Mouse (Mus musculus) hindbrain, embryonic 16.5 days (tissue): ENCODE measurements at regions not wholly inside any gene's neighbourhood (a gene's known extent, or its start where the extent isn't known, plus 50 kb on each side); places are given as distances from the start of the nearest gene placed in this dataset.

ENCODE experiments used
- ATAC-seq: fragments of 200-750 bp; cut with Nextera tagmentation; 2 replicates; pipeline ENCODE4 v1.8.0; 2017; ENCODE audit warnings: moderate TSS enrichment, moderate library complexity
- H3K27ac ChIP-seq: fragments of 300-500 bp; sonication (generic); 2 replicates; pipeline ENCODE4 v1.5.1; 2014; ENCODE audit warnings: low read depth, mild to moderate bottlenecking, control low read depth, low read length, moderate library complexity
- H3K27me3 ChIP-seq: fragments of 300-500 bp; sonication (generic); replicated peaks from 2 replicates; pipeline ENCODE4 v1.6.1; 2014; ENCODE audit warnings: low read length; ENCODE audit not compliant: control insufficient read depth, insufficient read depth
- H3K36me3 ChIP-seq: fragments of 300-500 bp; sonication (generic); 2 replicates; pipeline ENCODE4 v1.6.1; 2014; ENCODE audit warnings: mild to moderate bottlenecking, low read length, moderate library complexity, mixed read lengths; ENCODE audit not compliant: control insufficient read depth, insufficient read depth
- H3K4me1 ChIP-seq: fragments of 300-500 bp; sonication (generic); 2 replicates; pipeline ENCODE4 v1.6.1; 2014; ENCODE audit warnings: low read depth, low read length; ENCODE audit not compliant: control insufficient read depth, insufficient read depth
- H3K4me2 ChIP-seq: fragments of 300-500 bp; sonication (generic); 2 replicates; pipeline ENCODE4 v1.6.1; 2014; ENCODE audit warnings: mild to moderate bottlenecking, low read length, control low read depth, moderate library complexity
- H3K4me3 ChIP-seq: fragments of 300-500 bp; sonication (generic); 2 replicates; pipeline ENCODE4 v1.5.1; 2014; ENCODE audit warnings: mild to moderate bottlenecking, low read length, control low read depth, moderate library complexity
- H3K9ac ChIP-seq: fragments of 300-500 bp; sonication (generic); 2 replicates; pipeline ENCODE4 v1.6.1; 2014; ENCODE audit warnings: low read depth, mild to moderate bottlenecking, control low read depth, low read length, moderate library complexity
- H3K9me3 ChIP-seq: fragments of 300-500 bp; sonication (generic); 2 replicates; pipeline ENCODE4 v1.6.1; 2014; ENCODE audit warnings: mild to moderate bottlenecking, low read length, moderate library complexity; ENCODE audit not compliant: control insufficient read depth
- WGBS: fragments of 180-500 bp; shearing (Covaris S2); extraction: QIAGEN DNeasy Blood & Tissue Kit; methylation state at CpG from one replicate; pipeline ENCODE4 v1.1.7; 2014; 5-methylcytosine and 5-hydroxymethylcytosine counted together

GRCm38 (mm10) chr6:67087393-67087792 is 50.1 kb upstream of the Gadd45a start:
- Histone ChIP-seq H3K9ac (no peak overlapping the region), H3K4me2 (no peak overlapping the region), H3K9me3 (no peaks in the 10 kb centered on the region), H3K27me3 (no peaks in the 10 kb centered on the region), H3K4me3 (no peak overlapping the region), H3K36me3 (no peaks in the 10 kb centered on the region), H3K4me1 (no peaks in the 10 kb centered on the region), H3K27ac (no peak overlapping the region)
- ATAC-seq = no peak
- WGBS = 58% methylated on average over 3 of the region's 3 CpGs
